Mouse (Mus musculus) layer of hippocampus, adult 9-11 months (tissue): ENCODE data around the gene Dnah3.
A peak's percentile ranks its signal among the peaks of the same experiment; 100 is the strongest.

Experiments used
- DNase-seq: peaks from one replicate; pipeline ENCODE4 v3.0.0; 2022

The Dnah3 gene

GRCm38 (mm10) chr7:120095180-120095579 lies at the start of gene Dnah3:
Dnah3 (minus strand) TSS chr7:120095280.
- DNase-seq = no peak

- DNase-seq = no peak
These were observed 47.7 kb upstream of the Dnah3 start for GRCm38 (mm10) chr7:120142743-120143142.

GRCm38 (mm10) chr7:120128951-120129350 lies 33.9 kb upstream of the Dnah3 start:
- DNase-seq = peak; percentile 54

GRCm38 (mm10) chr7:120127686-120128059 lies 32.6 kb upstream of the Dnah3 start:
- no peak for DNase-seq

- DNase-seq = no peak
These were observed 32.1 kb upstream of the Dnah3 start for GRCm38 (mm10) chr7:120126976-120127685.

GRCm38 (mm10) chr7:120124844-120125243 lies 29.8 kb upstream of the Dnah3 start:
- DNase-seq = peak; percentile 76

GRCm38 (mm10) chr7:120123776-120124175 lies 28.7 kb upstream of the Dnah3 start:
- no peak for DNase-seq

- no peak for DNase-seq
These were observed 22.4 kb upstream of the Dnah3 start for GRCm38 (mm10) chr7:120117529-120117928.

- DNase-seq = no peak
These were observed 21.9 kb upstream of the Dnah3 start for GRCm38 (mm10) chr7:120116976-120117375.

GRCm38 (mm10) chr7:120109676-120110075 lies 14.6 kb upstream of the Dnah3 start:
- no peak for DNase-seq

- peak; percentile 13 for DNase-seq
These were observed 11.3 kb upstream of the Dnah3 start for GRCm38 (mm10) chr7:120106356-120106755.

- no peak for DNase-seq
These were observed 9.9 kb upstream of the Dnah3 start for GRCm38 (mm10) chr7:120104975-120105374.

GRCm38 (mm10) chr7:120103019-120103567 lies 8.0 kb upstream of the Dnah3 start:
- no peak for DNase-seq

- DNase-seq = peak; percentile 85
These were observed 7.3 kb upstream of the Dnah3 start, which contains the start of gene Tmem159 for GRCm38 (mm10) chr7:120102164-120102972. Tmem159 (plus strand) TSS chr7:120102353.

GRCm38 (mm10) chr7:120098403-120098802 lies 3.3 kb upstream of the Dnah3 start:
- peak; percentile 47 for DNase-seq

- DNase-seq = peak; percentile 29
These were observed 2.8 kb upstream of the Dnah3 start for GRCm38 (mm10) chr7:120097845-120098244.

GRCm38 (mm10) chr7:120094216-120094615 lies 864 bp downstream of the Dnah3 start:
- no peak for DNase-seq

GRCm38 (mm10) chr7:120093033-120093432 lies 2.0 kb downstream of the Dnah3 start:
- no peak for DNase-seq

- DNase-seq = no peak
These were observed 14.9 kb downstream of the Dnah3 start for GRCm38 (mm10) chr7:120080177-120080576.

GRCm38 (mm10) chr7:120069164-120069563 lies 25.9 kb downstream of the Dnah3 start:
- DNase-seq = no peak

- no peak for DNase-seq
These were observed 27.0 kb downstream of the Dnah3 start for GRCm38 (mm10) chr7:120068114-120068513.

GRCm38 (mm10) chr7:120064045-120064444 lies 31.0 kb downstream of the Dnah3 start:
- no peak for DNase-seq

- DNase-seq = peak; percentile 2
These were observed 39.6 kb downstream of the Dnah3 start for GRCm38 (mm10) chr7:120055479-120055878.

- no peak for DNase-seq
These were observed 41.1 kb downstream of the Dnah3 start for GRCm38 (mm10) chr7:120054016-120054415.
